Mouse (Mus musculus): ENCODE results near the gene Sec22b.

DNA sequence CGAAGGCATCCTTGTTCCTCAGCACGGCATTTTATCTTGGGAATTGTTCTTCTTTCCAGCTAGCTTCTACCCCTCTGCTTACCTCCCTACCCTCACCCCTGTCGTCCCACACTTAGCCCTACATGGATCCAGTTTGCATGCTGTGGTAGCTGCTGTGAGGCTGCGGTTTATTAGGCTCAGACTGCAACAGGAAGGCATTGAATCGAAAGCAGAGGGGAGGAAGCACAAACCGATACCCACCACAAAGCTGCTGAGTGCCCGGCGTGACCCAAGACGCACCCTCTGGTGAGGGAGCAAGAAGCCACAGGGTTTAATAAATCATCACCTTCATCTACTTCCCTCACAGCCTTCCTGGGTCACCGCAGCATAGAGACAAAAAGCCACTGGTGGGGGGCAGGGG, 31.1 kb downstream of the Sec22b start:
- TF ChIP-seq CTCF (IDR thresholded peaks at IDR 0.05; ENCODE audit: low read depth, low read length) (no peak), POLR2A (IDR thresholded peaks at IDR 0.05; ENCODE audit: extremely low read depth, insufficient read depth, low read length) (no peak)

Data from liver, adult 2 months (tissue).